Mouse (Mus musculus) monocyte, adult 59 days (primary cell): Measurements from ENCODE around the gene Lrrc17. TPM values are rescaled to one million over a fixed set of nuclear protein-coding genes. Genes with fewer than 3 reads are reported as not detected.

Source experiments
- total RNA-seq, 2 experiments: library from RNA; stranded (reverse); gene quantifications; one replicate each; pipeline ENCODE4 v1.2.4; 2023

The Lrrc17 gene
- total RNA-seq, result not detected

DNA sequence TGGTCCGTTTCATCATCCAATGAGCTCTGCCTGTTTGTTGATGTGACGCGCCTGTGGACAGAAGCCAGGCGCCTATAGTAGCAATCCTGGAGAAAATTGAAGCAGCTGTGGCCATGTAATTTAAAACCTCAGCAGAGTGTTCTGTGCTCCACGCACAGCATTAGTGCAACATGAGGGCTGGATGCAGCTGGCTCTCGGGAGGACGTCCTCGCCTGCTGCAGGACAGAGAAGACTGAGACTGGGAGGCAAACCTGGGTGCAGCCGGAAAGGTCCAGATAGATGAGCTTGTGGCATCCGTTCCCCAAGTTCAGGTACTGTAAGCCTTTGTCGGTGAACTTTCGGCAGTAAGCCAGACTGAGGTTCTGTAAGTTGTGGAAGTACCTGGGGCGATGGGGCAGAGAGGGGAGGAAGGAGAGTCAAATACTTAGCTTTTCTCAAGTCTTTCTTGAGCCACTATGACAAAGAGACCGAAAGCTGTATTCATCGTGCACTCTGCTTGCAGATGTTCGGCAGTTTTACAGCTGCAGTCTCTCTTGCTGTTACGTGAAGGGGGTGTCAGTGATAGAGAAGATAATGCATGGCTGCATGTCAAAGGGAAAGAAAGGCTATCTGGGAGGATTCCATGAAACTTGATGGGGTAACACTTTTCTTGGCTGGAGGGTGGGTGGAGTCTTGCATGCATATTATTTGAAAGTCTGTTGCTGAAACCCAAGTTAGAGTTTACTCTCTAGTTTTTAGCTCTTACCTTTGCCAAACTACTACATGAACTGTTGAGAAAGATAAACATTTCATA, at the start of gene Lrrc17:
Gene Lrrc17 (plus strand): TSS at position 151 of the 793 bp plus-strand sequence.

Other genes with a start within 250 kb of the Lrrc17 start
- gene Fgl2, start 170.9 kb upstream of the Lrrc17 start, total RNA-seq, result 10 to 100 TPM; 35.1 to 52.4 TPM
- gene Ccdc146, start 118.9 kb upstream of the Lrrc17 start, total RNA-seq, result not detected
- 1 to 10 TPM; 1.9 to 2.5 TPM for gene Fam185a, start 118.6 kb upstream of the Lrrc17 start, total RNA-seq
- gene Fbxl13, start 102.1 kb downstream of the Lrrc17 start, total RNA-seq, result not detected
- gene Armc10, start 102.3 kb downstream of the Lrrc17 start, total RNA-seq, result 10 to 100 TPM; 19.8 to 20.9 TPM
- gene Napepld, start 157.8 kb downstream of the Lrrc17 start, total RNA-seq, result 1 to 10 TPM in 1 of 2 experiments, under 1 TPM in 1; 0.76 to 1.4 TPM
- 10 to 100 TPM; 59.1 to 59.2 TPM for gene Pmpcb, start 193.6 kb downstream of the Lrrc17 start, total RNA-seq
- gene Dnajc2, start 241.7 kb downstream of the Lrrc17 start, total RNA-seq, result 10 to 100 TPM; 30.3 to 35.6 TPM
- 10 to 100 TPM; 57.3 to 61.5 TPM for gene Psmc2, start 241.7 kb downstream of the Lrrc17 start, total RNA-seq